Mouse (Mus musculus) kidney, embryonic 14.5 days (tissue): ENCODE data around the gene Cmtm8. TPM values are rescaled to one million over a fixed set of nuclear protein-coding genes. Genes with fewer than 3 reads are reported as not detected.
A peak's percentile ranks its signal among the peaks of the same experiment; 100 is the strongest.

Experiments
- ATAC-seq: fragments of 200-750 bp; cut with Nextera tagmentation; 2 replicates; pipeline ENCODE4 v1.8.0; 2017; ENCODE audit warnings: moderate number of reproducible peaks, mild to moderate bottlenecking, moderate TSS enrichment, moderate library complexity; ENCODE audit not compliant: low FRiP score, low TSS enrichment
- H3K27ac ChIP-seq: fragments of 300-500 bp; sonication (generic); 2 replicates; pipeline ENCODE4 v1.5.1; 2014; ENCODE audit warnings: low read depth, mild to moderate bottlenecking, low read length, moderate library complexity, mixed read lengths
- H3K27me3 ChIP-seq: fragments of 300-500 bp; sonication (generic); 2 replicates; pipeline ENCODE4 v1.6.1; 2014; ENCODE audit warnings: mild to moderate bottlenecking, low read length; ENCODE audit not compliant: control insufficient read depth, insufficient read depth
- H3K36me3 ChIP-seq: fragments of 300-500 bp; sonication (generic); 2 replicates; pipeline ENCODE4 v1.6.1; 2014; ENCODE audit warnings: low read length, mixed read lengths; ENCODE audit not compliant: control insufficient read depth, insufficient read depth
- H3K4me1 ChIP-seq: fragments of 300-500 bp; sonication (generic); 2 replicates; pipeline ENCODE4 v1.6.1; 2014; ENCODE audit warnings: low read length, mixed read lengths; ENCODE audit not compliant: control insufficient read depth, insufficient read depth
- H3K4me2 ChIP-seq: fragments of 300-500 bp; sonication (generic); replicated peaks from 2 replicates; pipeline ENCODE4 v1.6.1; 2014; ENCODE audit warnings: low read depth, mild to moderate bottlenecking, low read length
- H3K4me3 ChIP-seq: fragments of 300-500 bp; sonication (generic); 2 replicates; pipeline ENCODE4 v1.5.1; 2014; ENCODE audit warnings: mild to moderate bottlenecking, low read length
- H3K9ac ChIP-seq: fragments of 300-500 bp; sonication (generic); 2 replicates; pipeline ENCODE4 v1.6.1; 2014; ENCODE audit warnings: low read depth, mild to moderate bottlenecking, low read length, moderate library complexity
- H3K9me3 ChIP-seq: fragments of 300-500 bp; sonication (generic); 2 replicates; pipeline ENCODE4 v1.6.1; 2016; ENCODE audit warnings: low read length; ENCODE audit not compliant: control insufficient read depth
- WGBS: fragments of 180-500 bp; shearing (Covaris S2); extraction: QIAGEN DNeasy Blood & Tissue Kit; methylation state at CpG from one replicate; pipeline ENCODE4 v1.1.7; 2014; 5-methylcytosine and 5-hydroxymethylcytosine counted together
- polyA plus RNA-seq: library from polyadenylated mRNA; unstranded; fragments of >200 nt; fragmentation: Nextera tagmentation; extraction: Ambion mirVana; gene quantifications from 2 replicates; pipeline ENCODE4 v1.2.1, GENCODE M21; 2014

Cmtm8 gene
- polyA plus RNA-seq, 1 experiment from 2014 or later = 36.0 TPM

DNA sequence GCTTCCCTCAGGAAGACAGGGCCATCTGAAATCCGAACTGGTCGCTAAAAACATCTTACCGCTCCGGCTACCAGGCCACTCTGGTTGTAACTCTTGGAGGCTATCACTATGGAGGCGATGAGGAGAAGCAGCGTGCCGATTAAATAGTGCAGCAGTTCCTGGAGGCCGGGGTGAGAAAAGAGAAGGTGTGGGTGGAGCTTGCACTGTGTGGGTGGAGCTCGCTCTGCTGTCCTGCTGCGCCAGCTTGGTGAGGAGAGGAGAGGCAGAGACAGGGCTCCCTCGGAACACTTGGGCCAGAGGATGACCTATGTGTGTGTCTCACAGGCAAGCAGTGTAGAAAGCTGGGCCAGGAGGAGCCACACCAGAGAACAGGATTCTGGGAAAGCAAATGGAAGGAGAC, 82.1 kb downstream of the Cmtm8 start:
- Histone ChIP-seq H3K9me3 (no peaks in the 10 kb centered on the region), H3K27ac (no peak overlapping the region), H3K4me1 (0 out of 2 replicates have a peak, but pooled peaks cover 5% of the 10 kb centered on the region), H3K4me3 (no peak overlapping the region), H3K36me3 (peaks cover 26% of the 10 kb centered on the region), H3K4me2 (no peak overlapping the region), H3K9ac (no peak overlapping the region), H3K27me3 (no peaks in the 10 kb centered on the region)
- WGBS = 63% methylated on average over 11 of the region's 11 CpGs
- no peak for ATAC-seq

- peaks cover 27% of the 10 kb centered on the region for H3K36me3 ChIP-seq
Observed at GRCm38 (mm10) chr9:114760353-114760752, 83.6 kb downstream of the Cmtm8 start.

GRCm38 (mm10) chr9:114759886-114760285, 84.1 kb downstream of the Cmtm8 start:
- H3K9ac ChIP-seq = no peak overlapping the region
- no peak for ATAC-seq
- WGBS = 82% methylated on average over 4 of the region's 4 CpGs
- H3K4me3 ChIP-seq = no peak overlapping the region
- H3K9me3 ChIP-seq = no peaks in the 10 kb centered on the region
- H3K4me1 ChIP-seq = 0 out of 2 replicates have a peak, but pooled peaks cover 3% of the 10 kb centered on the region
- H3K36me3 ChIP-seq = peaks cover 31% of the 10 kb centered on the region
- no peak overlapping the region for H3K4me2 ChIP-seq
- H3K27ac ChIP-seq = no peak overlapping the region
- H3K27me3 ChIP-seq = no peaks in the 10 kb centered on the region

More at GRCm38 (mm10) chr9:114760353-114760752, 83.6 kb downstream of the Cmtm8 start:
- no peaks in the 10 kb centered on the region for H3K9me3 ChIP-seq
- no peaks in the 10 kb centered on the region for H3K27me3 ChIP-seq
- no peak overlapping the region for H3K4me3 ChIP-seq
- no peak for ATAC-seq
- 86% methylated on average over 5 of the region's 5 CpGs for WGBS
- no peak overlapping the region for H3K27ac ChIP-seq
- 0 out of 2 replicates have a peak, but pooled peaks cover 3% of the 10 kb centered on the region for H3K4me1 ChIP-seq
- H3K4me2 ChIP-seq = no peak overlapping the region
- H3K9ac ChIP-seq = no peak overlapping the region

GRCm38 (mm10) chr9:114758801-114759200, 85.2 kb downstream of the Cmtm8 start:
- H3K4me2 ChIP-seq = no peak overlapping the region
- H3K36me3 ChIP-seq = peaks cover 34% of the 10 kb centered on the region
- no peaks in the 10 kb centered on the region for H3K27me3 ChIP-seq
- no peak overlapping the region for H3K9ac ChIP-seq
- no peak for ATAC-seq
- H3K4me1 ChIP-seq = 0 out of 2 replicates have a peak, but pooled peaks cover 3% of the 10 kb centered on the region
- WGBS = 87% methylated on average over 5 of the region's 5 CpGs
- H3K9me3 ChIP-seq = no peaks in the 10 kb centered on the region
- no peak overlapping the region for H3K4me3 ChIP-seq
- H3K27ac ChIP-seq = no peak overlapping the region

- 77% methylated on average over 7 of the region's 7 CpGs for whole genome bisulfite sequencing
- H3K36me3 ChIP-seq = peaks cover 34% of the 10 kb centered on the region
- H3K4me3 ChIP-seq = no peak overlapping the region
- H3K4me1 ChIP-seq = 0 out of 2 replicates have a peak, but pooled peaks cover 3% of the 10 kb centered on the region
- H3K9ac ChIP-seq = no peak overlapping the region
- H3K9me3 ChIP-seq = no peaks in the 10 kb centered on the region
- ATAC-seq = no peak
- H3K27ac ChIP-seq = no peak overlapping the region
- H3K4me2 ChIP-seq = no peak overlapping the region
- H3K27me3 ChIP-seq = no peaks in the 10 kb centered on the region
Observed at GRCm38 (mm10) chr9:114758272-114758671, 85.7 kb downstream of the Cmtm8 start.

DNA sequence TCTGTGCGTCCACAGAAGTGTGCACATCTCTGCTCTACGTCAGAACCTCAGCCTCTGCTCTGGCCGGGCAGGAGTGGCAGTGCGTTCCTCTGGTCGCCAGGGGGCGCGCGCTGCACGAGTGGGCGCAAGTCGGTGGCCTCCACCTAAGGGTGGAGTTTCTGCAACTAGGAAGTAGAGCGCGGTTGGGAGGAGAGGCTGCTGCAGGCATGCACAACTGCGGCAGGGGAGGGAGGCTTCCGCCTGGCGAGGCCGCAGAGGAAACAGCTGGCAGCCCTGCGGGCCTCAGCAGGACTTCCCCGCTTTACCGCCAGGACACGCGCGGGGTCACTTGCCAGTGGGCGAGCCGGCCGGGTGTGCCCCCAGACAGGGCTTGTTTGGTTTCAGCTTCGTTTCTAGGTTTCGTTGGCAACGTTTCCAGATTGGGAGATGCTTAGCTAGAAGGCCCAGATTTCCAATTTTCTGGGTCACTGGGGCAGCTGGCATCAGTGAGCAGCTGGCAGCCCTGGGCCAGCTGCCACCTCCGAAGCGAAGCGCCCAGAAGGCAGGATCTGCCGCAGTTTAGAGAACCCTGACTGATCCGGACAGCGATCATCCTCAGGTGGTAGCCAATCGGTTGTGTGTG, 91.0 kb downstream of the Cmtm8 start:
- no peaks in the 10 kb centered on the region for H3K4me1 ChIP-seq
- no peaks in the 10 kb centered on the region for H3K27me3 ChIP-seq
- peak overlapping the region; percentile 47 for H3K4me2 ChIP-seq
- peaks cover 23% of the 10 kb centered on the region for H3K36me3 ChIP-seq
- H3K9me3 ChIP-seq = no peaks in the 10 kb centered on the region
- peak overlapping the region; percentile 55; the same call in 1 of the 2 replicates for H3K9ac ChIP-seq
- peak; percentile 93 for ATAC-seq
- peak overlapping the region; percentile 20; the same call in 1 of the 2 replicates for H3K27ac ChIP-seq
- H3K4me3 ChIP-seq = peak overlapping the region; percentile 38
- 8% methylated on average over 36 of the region's 36 CpGs for WGBS

DNA sequence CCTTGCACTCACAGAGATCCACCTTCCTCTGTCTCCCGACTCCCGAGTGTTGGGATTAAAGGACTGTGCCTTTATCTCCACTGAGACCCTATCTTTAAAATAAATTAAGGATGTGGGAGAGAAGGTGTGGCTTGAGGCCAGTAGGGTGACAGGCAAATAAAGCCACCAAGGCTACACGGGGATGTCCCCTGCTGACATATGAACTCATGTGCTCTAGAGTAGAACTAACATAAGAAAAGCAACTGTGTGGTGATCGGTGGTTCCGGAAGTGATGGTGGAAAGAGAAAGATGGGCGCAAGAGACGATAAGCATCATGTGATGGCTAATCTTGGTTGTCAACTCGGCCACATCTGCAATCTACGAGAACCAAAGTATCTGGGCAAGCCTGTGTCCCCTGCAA, 91.6 kb downstream of the Cmtm8 start:
- H3K27me3 ChIP-seq = no peaks in the 10 kb centered on the region
- WGBS = 75% methylated on average over 9 of the region's 9 CpGs
- H3K4me1 ChIP-seq = 0 out of 2 replicates have a peak, but pooled peaks cover 5% of the 10 kb centered on the region
- 0 out of 2 replicates have a peak overlapping the region, but pooled peaks have one; percentile 47 for H3K4me2 ChIP-seq
- peaks cover 29% of the 10 kb centered on the region for H3K36me3 ChIP-seq
- no peaks in the 10 kb centered on the region for H3K9me3 ChIP-seq
- no peak overlapping the region for H3K27ac ChIP-seq
- no peak overlapping the region for H3K9ac ChIP-seq
- H3K4me3 ChIP-seq = no peak overlapping the region; the same call in 1 of the 2 replicates
- no peak for ATAC-seq

DNA sequence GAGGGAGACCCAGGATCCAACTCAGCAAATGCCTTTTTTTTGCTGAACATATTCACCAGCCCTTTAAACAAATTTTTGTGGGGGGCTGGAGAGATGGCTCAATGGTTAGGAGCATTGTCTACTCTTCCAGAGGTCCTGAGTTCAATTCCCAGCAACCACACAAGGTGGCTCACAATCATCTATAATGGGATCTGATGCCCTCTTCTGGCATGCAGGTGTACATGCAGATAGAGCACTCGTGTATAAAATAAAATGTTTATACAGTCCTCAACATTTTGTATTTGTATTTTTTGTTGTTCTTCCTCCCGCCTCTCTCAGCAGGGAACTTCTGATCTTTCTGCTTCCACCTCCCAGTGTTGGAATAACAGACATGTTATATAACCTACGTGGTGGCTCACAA, 92.4 kb downstream of the Cmtm8 start:
- Histone ChIP-seq H3K36me3 (peaks cover 27% of the 10 kb centered on the region), H3K27me3 (no peaks in the 10 kb centered on the region), H3K27ac (no peak overlapping the region), H3K9me3 (no peaks in the 10 kb centered on the region), H3K4me3 (no peak overlapping the region), H3K4me2 (no peak overlapping the region), H3K4me1 (0 out of 2 replicates have a peak, but pooled peaks cover 5% of the 10 kb centered on the region), H3K9ac (no peak overlapping the region)
- WGBS = 82% methylated on average over 3 of the region's 3 CpGs
- no peak for ATAC-seq

- H3K27me3 ChIP-seq = no peaks in the 10 kb centered on the region
- no peak overlapping the region for H3K9ac ChIP-seq
- no peaks in the 10 kb centered on the region for H3K9me3 ChIP-seq
- no peak overlapping the region for H3K4me2 ChIP-seq
- WGBS = 66% methylated on average over 12 of the region's 12 CpGs
- no peak for ATAC-seq
- H3K4me1 ChIP-seq = 0 out of 2 replicates have a peak, but pooled peaks cover 5% of the 10 kb centered on the region
- no peak overlapping the region for H3K4me3 ChIP-seq
- H3K36me3 ChIP-seq = peaks cover 24% of the 10 kb centered on the region; the same call in 1 of the 2 replicates
- no peak overlapping the region for H3K27ac ChIP-seq
Observed at GRCm38 (mm10) chr9:114747466-114747865, 96.5 kb downstream of the Cmtm8 start.
